ENCODE assay signal across 26 mouse cellular contexts in the genomic region with DNA sequence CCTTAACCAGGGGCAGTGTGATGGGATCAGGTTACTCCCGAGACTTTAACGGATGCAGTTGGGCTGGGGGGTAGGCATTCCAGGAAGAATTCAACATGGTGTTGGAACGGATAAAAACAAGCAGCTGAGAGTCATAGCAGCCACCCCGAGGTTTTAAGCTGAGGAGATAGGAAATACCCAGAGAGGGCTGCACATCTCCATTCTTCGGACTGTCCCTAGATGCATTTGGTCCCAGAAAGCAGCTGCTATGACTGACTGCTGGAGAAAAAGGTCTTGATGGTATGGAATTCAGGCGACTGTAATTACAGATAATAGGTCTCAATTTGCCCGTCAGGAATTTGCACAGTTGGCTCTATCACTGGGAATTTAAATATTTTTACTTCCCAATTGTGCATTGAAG.
"Had no signal": no experiment of that assay in that cellular context is flagged by ENCODE, and none has a peak within 500 bp of the region (broad histone marks: within the 10 kb centered on the region; RNA-seq: fewer than 3 reads in every experiment).

No protein-coding gene starts in this region.

- H3K27ac ChIP-seq: heart, adult 2 months; heart, embryonic 13.5 days; heart, embryonic 15.5 days; hindbrain, embryonic 13.5 days; hindbrain, embryonic 15.5 days; hindbrain, postnatal 0 days; kidney, embryonic 15.5 days; kidney, postnatal 0 days; left cerebral cortex, adult 2 months; limb, embryonic 15.5 days; liver, embryonic 12.5 days; liver, embryonic 14.5 days had no signal

- H3K4me1 ChIP-seq: hindbrain, embryonic 13.5 days; hindbrain, embryonic 15.5 days; liver, embryonic 12.5 days had no signal

- ATAC-seq: hindbrain, postnatal 0 days; intestine, embryonic 16.5 days; liver, embryonic 12.5 days had no signal

- H3K4me3 ChIP-seq: heart, adult 2 months; heart, embryonic 13.5 days; heart, embryonic 15.5 days; hindbrain, embryonic 13.5 days; hindbrain, embryonic 15.5 days; kidney, embryonic 15.5 days; left cerebral cortex, adult 2 months; limb, embryonic 12.5 days; limb, embryonic 15.5 days; liver, embryonic 12.5 days had no signal

- H3K9me3 ChIP-seq: heart, embryonic 13.5 days; heart, embryonic 15.5 days; hindbrain, embryonic 13.5 days; hindbrain, embryonic 15.5 days; kidney, embryonic 15.5 days; limb, embryonic 12.5 days; limb, embryonic 15.5 days; liver, embryonic 12.5 days had no signal

- DNase-seq: gastrocnemius, postnatal 14 days; gastrocnemius, postnatal 36 days; heart, adult 11 months; heart, adult 2 months; heart, postnatal 14 days; heart, postnatal 36 days; kidney, adult 11 months; kidney, adult 2 months; kidney, adult 9 months; kidney, postnatal 14 days; kidney, postnatal 36 days; left cerebral cortex, postnatal 4 days had no signal

- H3K36me3 ChIP-seq: heart, embryonic 13.5 days; heart, embryonic 15.5 days; hindbrain, embryonic 13.5 days; hindbrain, embryonic 15.5 days; kidney, embryonic 15.5 days; limb, embryonic 12.5 days; limb, embryonic 15.5 days; liver, embryonic 12.5 days had no signal

- H3K9ac ChIP-seq: heart, embryonic 13.5 days; heart, embryonic 15.5 days; hindbrain, embryonic 13.5 days; hindbrain, embryonic 15.5 days; kidney, embryonic 15.5 days; limb, embryonic 12.5 days; limb, embryonic 15.5 days; liver, embryonic 12.5 days; liver, embryonic 14.5 days had no signal

- H3K27me3 ChIP-seq: heart, embryonic 13.5 days; heart, embryonic 15.5 days; hindbrain, embryonic 13.5 days; hindbrain, embryonic 15.5 days; kidney, embryonic 15.5 days; limb, embryonic 12.5 days; limb, embryonic 15.5 days; liver, embryonic 12.5 days had no signal

- H3K4me2 ChIP-seq: heart, embryonic 11.5 days; heart, embryonic 13.5 days; heart, embryonic 15.5 days; hindbrain, embryonic 13.5 days; hindbrain, embryonic 15.5 days; kidney, embryonic 15.5 days; limb, embryonic 12.5 days; limb, embryonic 15.5 days; liver, embryonic 12.5 days had no signal
